Mouse (Mus musculus): ENCODE results near the gene Oxsr1.
"Not testable (repeated sequence)": the region's sequence is repeated elsewhere in the genome, so short reads cannot be mapped to it uniquely, and the experiment has no call there.

Gene Oxsr1

DNA sequence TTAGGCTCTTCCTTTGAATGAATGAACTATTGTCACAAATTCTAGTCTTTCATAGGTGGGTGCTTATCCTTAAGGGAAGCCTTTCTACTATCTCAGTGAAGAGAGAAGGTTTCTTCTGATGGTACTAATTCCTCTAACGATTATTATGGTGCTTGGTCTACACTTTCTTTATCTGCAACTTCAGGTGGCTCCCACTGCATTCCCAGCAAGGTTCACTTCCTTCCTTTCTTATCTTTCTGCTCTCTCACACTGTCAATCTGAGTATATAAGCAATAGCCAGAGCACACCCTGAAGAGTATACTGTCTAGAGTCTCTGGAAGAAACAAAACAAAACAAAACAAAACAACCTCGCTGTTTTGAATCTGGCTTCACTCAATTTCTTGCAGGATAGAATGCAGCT lies 102.6 kb downstream of the Oxsr1 start:
- DNase-seq (ENCODE audit: low read depth, low spot score), result no peak

DNA sequence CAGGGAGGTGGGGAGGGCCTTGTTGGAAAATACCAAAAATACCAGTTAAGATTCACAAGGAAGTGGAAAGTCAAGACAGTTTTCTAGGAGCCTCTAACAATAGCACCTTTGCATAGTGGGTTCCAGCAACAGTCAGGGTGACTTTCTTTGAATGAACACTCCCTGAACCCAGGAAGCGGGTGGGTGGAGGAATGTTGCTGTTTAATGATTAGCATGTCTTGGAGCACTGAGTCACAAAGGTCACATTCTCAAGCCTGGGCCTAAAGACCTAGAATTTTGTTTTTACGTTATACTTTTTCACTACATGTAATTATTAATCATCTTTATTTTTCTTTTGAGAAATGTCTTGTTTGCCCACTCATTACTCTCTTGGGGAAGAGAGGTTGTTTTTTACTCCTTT lies 106.9 kb downstream of the Oxsr1 start:
- not testable (repeated sequence) for DNase-seq (ENCODE audit: low read depth, low spot score)

DNA sequence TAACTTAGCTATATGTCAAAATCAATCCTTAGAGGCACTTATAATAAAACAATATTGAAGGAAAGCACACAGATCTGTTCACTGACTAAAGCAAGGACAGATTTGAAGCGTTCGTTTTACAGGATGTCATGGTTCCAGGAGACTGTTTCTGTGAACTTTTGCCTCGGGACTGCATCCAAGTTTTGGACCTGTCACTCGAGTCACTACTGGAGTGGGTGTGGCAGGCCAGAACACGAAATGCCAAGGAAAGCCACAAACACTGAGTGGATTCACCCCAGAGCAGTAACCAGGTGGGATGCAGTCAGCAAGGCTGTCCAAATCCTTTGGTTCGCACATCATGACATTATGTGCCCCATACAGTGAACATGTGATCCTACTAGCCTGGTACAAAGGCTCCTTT lies 107.6 kb downstream of the Oxsr1 start:
- DNase-seq (ENCODE audit: low read depth, low spot score), result no peak

DNA sequence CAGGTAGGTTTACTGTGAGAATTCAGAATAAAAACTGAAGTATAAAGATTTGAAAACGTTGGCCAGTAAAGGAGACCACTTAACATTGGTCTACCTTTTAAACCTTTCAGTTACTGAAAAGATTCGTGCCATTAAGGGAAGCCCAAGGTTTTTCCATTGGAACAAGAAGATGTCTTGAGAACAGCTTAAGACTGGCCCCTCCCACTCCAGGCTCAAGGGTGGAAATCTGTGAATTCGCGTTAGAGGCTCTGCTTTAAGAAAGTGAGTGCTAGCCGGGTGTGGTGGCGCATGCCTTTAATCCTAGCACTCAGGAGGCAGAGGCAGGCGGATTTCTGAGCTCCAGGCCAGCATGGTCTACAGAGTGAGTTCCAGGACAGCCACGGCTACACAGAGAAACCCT lies 109.2 kb downstream of the Oxsr1 start:
- peak; percentile 20 for DNase-seq (ENCODE audit: low read depth, low spot score)

DNA sequence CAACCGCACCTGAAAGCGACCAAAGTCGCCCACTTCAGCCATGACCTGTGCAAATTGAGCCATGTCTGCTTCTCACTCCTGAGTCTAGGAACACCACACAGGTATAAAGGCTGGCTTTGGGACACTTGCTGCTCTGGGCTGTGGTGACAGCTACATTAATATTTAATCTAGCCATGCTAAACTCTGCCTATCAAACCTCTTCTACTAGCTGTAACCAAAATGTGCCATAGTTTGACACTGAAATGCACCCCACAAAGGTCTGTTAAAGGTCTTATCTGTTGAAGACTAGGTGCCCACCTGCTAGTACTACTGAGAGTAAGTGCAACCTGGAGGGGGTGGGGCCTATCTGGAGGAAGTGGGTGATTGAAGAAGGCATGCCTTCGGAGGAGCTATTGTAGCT lies 113.2 kb downstream of the Oxsr1 start, which contains the start of gene Slc22a13:
Gene Slc22a13 (minus strand): TSS at position 101 of the 400 bp plus-strand sequence.
- no peak for DNase-seq (ENCODE audit: low read depth, low spot score)

DNA sequence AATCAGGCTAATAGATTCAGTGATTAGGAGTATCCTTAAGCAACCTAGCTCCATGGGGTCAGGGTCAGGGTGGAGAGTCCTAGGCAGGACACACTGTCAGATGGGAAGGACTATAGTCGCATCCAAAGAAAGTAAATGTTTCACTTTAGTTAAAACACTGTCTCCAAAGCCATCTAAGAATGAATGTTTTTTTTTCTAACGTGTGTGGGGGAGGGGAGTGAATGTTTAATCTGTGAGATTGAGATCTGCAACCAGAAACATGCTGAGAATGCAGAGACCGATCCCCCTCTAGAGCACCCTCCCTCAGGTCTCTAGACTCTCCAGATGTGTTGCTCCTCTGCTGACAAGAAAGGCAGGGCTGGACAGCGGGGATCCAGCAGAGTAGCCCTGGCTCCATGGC lies 115.1 kb downstream of the Oxsr1 start:
- no peak for DNase-seq (ENCODE audit: low read depth, low spot score)

DNA sequence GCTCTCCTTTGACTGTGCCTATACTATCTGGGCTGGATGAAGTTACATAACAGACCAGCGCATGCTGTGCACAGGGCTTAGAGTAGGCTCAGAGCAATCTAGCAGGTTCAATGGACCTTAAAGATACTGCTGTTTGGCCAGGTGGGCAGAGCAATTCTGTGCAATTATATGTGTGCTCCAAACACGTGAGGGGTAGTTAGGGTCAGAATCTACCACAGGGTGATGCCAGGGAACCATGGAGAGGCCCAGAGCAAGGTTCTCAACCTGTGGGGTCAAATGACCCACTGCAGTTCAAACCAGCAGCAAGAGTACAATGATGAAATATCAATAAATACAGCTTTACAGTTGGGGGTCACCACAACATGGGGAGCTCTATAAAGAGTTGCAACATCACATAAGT lies 115.6 kb downstream of the Oxsr1 start:
- no peak for DNase-seq (ENCODE audit: low read depth, low spot score)

DNA sequence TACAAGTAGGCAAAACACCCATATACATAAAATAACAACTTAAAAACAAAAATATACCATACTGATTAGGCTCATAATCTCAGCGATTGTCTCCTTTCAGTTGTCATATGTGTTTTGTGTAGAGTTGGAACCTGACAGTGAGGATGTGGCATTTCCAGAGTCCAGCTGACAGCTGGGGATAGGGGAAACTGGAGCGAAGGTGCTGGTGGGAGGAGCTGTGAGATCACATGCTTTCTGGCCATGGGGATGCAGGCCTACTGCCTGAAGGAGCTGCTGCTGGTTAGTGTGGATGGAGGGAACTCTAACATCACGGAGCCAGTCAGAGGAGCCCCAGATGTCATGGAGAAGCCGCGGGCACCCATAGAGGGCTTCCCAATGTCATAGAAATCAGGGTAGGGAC lies 116.5 kb downstream of the Oxsr1 start:
- no peak for DNase-seq (ENCODE audit: low read depth, low spot score)

DNA sequence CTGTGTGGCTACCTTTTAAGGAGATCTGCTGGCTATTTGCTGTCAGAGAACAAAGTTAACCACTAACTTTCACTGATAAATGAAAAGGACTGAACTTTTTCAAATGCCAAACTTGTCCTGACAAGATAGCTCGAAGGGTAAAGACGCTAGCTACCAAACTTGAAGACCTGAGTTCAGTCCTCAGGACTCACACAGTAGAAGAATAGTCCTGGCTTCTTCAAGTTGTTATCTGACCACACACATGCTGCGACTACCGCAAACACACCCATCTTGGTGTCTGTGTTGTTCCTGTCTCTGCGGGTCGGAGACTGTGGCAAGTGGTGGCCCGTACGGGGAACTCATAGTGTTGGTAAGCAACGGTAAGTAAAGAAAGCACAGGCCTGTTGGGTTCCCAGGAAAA lies 118.6 kb downstream of the Oxsr1 start:
- DNase-seq (ENCODE audit: low read depth, low spot score), result no peak

DNA sequence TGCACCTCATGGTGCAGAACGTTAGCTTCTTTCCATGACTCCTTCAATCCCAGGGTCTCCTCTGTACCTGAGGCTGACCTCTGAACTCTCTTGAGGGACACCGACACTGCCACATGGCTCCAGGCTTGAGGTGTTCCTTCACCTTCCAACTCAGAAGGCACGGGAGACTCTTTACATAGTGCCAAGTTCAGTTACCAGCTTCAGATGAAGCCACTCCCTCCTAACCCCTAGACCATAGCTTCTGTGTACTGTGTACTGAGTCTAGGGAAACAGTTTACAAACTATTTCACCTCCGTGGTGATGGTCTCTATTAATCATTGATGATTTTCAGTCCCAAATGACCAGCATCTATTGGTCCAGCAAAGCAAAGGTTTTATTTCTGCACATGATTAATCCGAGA lies 120.6 kb downstream of the Oxsr1 start:
- no peak for DNase-seq (ENCODE audit: low read depth, low spot score)

DNA sequence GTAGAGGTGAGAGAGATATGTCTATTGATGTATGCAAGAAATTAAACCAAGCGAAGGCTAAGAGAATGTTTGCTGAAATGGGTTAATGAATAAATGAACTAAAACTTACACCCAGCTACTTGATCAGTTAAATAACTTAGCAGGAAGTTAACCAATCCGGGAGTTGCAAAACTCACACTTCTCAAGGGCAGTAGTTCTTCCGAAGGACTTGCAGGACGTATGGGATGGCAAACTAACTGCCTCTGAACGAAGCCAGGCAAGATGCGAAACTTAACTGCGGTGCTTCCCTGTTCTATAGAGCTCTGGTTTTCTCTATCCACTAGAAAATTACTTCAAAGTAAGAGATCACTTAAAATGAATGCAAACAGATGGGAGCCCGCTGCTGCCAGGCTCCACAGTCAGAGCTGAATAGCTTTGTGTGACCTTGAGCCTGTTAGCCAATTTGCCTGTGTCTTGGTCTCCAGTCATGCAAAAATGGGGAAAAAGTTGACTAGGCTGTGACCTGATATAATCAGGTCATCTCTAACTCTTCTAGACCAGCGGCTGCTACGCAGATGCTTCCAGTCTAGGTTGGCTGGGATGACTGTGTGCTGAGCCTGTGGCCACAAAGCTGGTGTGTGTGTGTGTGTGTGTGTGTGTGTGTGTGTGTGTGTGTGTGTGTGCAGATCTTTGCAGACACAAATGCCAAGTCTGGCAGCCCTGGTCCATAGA lies 122.9 kb downstream of the Oxsr1 start:
- DNase-seq (ENCODE audit: low read depth, low spot score), result no peak

DNA sequence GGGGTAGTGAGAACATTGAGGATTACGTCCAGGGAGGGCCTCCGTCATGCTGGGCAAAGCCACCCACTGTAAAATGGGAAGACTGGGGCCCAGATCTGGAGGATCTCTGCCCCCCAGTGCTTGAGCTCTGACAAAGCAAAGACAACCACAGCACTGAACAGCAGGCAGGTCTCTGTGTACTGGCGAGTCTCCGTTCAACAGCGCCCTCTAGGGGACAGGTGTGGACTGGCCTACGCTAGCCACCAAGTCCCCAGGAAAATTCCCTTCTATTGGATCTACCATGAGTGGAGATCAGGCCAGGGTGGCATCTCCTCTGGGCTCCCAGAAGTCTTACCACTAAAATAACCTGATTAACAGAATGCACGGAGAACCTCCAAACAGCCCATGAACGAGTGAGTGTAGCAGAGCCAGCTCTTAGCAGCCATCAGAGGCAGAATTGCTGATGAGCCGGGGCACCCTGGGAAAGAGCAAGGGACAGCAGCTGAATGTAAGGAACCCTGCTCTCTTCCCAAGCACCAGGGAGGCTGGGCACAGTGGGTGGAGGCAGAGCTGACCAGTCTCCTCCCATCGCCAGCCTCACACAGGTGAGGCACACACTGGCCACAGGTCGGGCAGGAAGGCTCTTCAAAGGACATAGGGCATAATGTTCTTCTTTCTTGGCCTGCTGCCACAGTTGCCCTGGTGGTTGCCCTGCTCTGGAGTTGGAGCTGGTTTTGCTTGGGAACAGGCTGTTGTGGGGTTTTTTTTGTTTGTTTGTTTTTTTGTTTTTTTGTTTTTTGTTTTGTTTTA lies 129.8 kb downstream of the Oxsr1 start:
- DNase-seq (ENCODE audit: low read depth, low spot score), result peak; percentile 76

All from ES-CJ7 (cell line).